Mouse (Mus musculus) heart, embryonic 13.5 days (tissue): Measurements from ENCODE around the gene Tubgcp2. TPM values are rescaled to one million over a fixed set of nuclear protein-coding genes. Genes with fewer than 3 reads are reported as not detected.

Source experiments
- ATAC-seq: fragments of 200-750 bp; cut with Nextera tagmentation; 2 replicates; pipeline ENCODE4 v1.8.0; 2017; ENCODE audit warnings: moderate TSS enrichment; ENCODE audit not compliant: insufficient number of reproducible peaks, low FRiP score, low TSS enrichment; ENCODE audit errors: extremely low read depth
- H3K27ac ChIP-seq: fragments of 300-500 bp; sonication (generic); replicated peaks from 2 replicates; pipeline ENCODE4 v1.5.1; 2015; ENCODE audit warnings: moderate library complexity, mild to moderate bottlenecking, inconsistent platforms
- H3K27me3 ChIP-seq: fragments of 300-500 bp; sonication (generic); replicated peaks from 2 replicates; pipeline ENCODE4 v1.6.1; 2015; ENCODE audit warnings: mild to moderate bottlenecking, inconsistent platforms
- H3K36me3 ChIP-seq: fragments of 300-500 bp; sonication (generic); 2 replicates; pipeline ENCODE4 v1.6.1; 2015; ENCODE audit warnings: mild to moderate bottlenecking, inconsistent platforms
- H3K4me1 ChIP-seq: fragments of 300-500 bp; sonication (generic); 2 replicates; pipeline ENCODE4 v1.6.1; 2015; ENCODE audit warnings: inconsistent platforms
- H3K4me2 ChIP-seq: fragments of 300-500 bp; sonication (generic); 2 replicates; pipeline ENCODE4 v1.6.1; 2015; ENCODE audit warnings: inconsistent platforms, mild to moderate bottlenecking, moderate library complexity
- H3K4me3 ChIP-seq: fragments of 300-500 bp; sonication (generic); 2 replicates; pipeline ENCODE4 v1.5.1; 2015; ENCODE audit warnings: moderate library complexity, mild to moderate bottlenecking, inconsistent platforms
- H3K9ac ChIP-seq: fragments of 300-500 bp; sonication (generic); 2 replicates; pipeline ENCODE4 v1.6.1; 2015; ENCODE audit warnings: inconsistent platforms, mild to moderate bottlenecking, moderate library complexity
- H3K9me3 ChIP-seq: fragments of 300-500 bp; sonication (generic); 2 replicates; pipeline ENCODE4 v1.6.1; 2016; ENCODE audit warnings: inconsistent platforms
- WGBS: fragments of 180-500 bp; shearing (Covaris S2); methylation state at CpG from one replicate; pipeline ENCODE4 v1.1.7; 2015; ENCODE audit warnings: mixed read lengths; 5-methylcytosine and 5-hydroxymethylcytosine counted together
- polyA plus RNA-seq: library from polyadenylated mRNA; unstranded; fragments of >200 nt; fragmentation: Nextera tagmentation; extraction: Ambion mirVana; gene quantifications from 2 replicates; pipeline ENCODE4 v1.2.1, GENCODE M21; 2015

The Tubgcp2 gene
- polyA plus RNA-seq, 1 experiment from 2014 or later = 37.0 TPM

DNA sequence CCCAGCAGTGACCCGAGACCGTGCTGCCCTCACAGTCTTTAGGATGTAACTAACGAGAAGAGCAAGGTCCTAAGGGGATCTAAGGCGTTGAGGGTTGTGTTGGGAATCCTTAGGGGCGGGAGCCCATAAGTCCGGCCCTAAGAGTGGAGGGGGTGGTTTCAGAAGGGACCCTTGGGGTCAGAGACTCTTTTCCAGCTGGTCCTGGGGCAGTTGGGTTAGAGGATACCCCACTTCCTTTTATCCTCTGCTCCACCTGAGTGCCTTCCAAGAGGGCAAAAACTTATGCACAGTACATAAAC lies 25.3 kb upstream of the Tubgcp2 start:
- no peak for ATAC-seq
- Histone ChIP-seq H3K27ac (no peak overlapping the region), H3K4me2 (peak overlapping the region; percentile 72), H3K9ac (no peak overlapping the region), H3K4me3 (peak overlapping the region; percentile 47), H3K4me1 (peaks cover 21% of the 10 kb centered on the region), H3K27me3 (peaks cover 100% of the 10 kb centered on the region), H3K36me3 (no peaks in the 10 kb centered on the region), H3K9me3 (no peaks in the 10 kb centered on the region)
- WGBS = 2% methylated on average over 6 of the region's 6 CpGs

DNA sequence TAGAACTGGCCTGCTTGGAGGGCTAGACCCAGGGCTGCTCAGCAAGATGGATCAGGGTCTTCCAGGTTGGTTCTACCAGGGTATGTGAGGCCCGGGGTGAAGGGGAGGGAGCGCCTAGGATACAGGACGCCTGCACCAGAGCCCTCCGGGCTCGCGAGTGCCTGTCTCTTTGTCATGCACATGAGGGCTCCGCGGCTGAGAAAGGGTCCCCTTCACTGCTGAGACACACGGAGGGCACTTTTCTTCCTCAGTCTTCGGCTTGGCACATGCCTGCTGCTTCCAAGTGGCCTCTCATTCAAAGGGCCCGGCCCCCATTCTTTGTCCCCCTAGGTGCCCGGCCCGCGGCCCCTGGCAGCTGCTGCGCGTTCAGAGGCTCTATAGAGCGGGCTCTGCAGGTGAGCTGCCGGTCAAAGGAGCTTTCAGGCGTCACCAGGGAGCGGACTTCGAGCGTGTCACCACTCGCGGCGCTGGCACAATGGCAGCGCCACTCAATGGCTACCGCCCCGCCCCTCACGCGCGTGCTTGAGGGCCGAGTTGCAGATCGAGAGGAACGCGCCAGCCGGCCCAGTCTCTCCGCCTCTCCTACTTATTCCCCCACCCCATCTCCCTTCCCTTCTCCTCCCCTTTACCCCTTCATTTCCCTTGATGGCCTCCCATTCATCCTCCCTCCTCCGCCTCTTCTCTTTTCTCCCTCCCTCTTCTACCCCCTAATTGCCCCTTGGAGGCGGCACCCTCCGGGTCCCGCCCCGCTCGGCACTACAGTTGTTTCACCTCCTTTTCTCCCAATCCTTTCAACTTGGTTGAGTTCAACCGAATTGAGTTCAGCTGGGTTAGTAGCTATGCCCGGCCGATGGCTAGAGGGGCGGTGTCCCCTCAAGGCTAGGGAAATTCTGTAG lies 24.7 kb upstream of the Tubgcp2 start:
- Histone ChIP-seq H3K9me3 (no peaks in the 10 kb centered on the region), H3K27me3 (peaks cover 100% of the 10 kb centered on the region), H3K27ac (no peak overlapping the region), H3K4me3 (peak overlapping the region; percentile 47), H3K9ac (peak overlapping the region; percentile 41; the same call in 1 of the 2 replicates), H3K36me3 (no peaks in the 10 kb centered on the region), H3K4me1 (peaks cover 21% of the 10 kb centered on the region), H3K4me2 (peak overlapping the region; percentile 72)
- no peak for ATAC-seq
- 1% methylated on average over 46 of the region's 47 CpGs for WGBS

DNA sequence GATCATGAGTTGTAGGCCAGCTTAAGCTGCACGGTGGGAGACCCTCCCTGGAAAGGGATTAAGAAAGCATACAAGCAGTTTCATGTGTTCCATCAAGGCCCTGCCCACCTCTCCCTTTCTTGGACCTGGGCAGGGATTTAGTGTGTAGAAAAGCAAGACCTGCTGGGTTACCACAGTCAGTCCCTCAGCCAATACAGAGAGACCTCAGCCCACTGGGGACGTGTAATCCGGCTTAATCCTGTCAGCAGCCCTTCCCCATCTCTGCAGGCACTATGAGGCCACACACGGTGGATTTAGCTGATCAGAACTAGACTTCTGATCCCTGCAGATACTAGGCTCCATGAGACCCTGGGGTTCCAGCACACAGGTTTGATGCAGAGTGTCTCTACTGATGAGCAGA lies 23.1 kb upstream of the Tubgcp2 start:
- H3K9me3 ChIP-seq = no peaks in the 10 kb centered on the region
- no peak overlapping the region for H3K27ac ChIP-seq
- ATAC-seq = no peak
- WGBS = 23% methylated on average over 4 of the region's 4 CpGs
- H3K36me3 ChIP-seq = no peaks in the 10 kb centered on the region
- H3K4me1 ChIP-seq = peaks cover 21% of the 10 kb centered on the region
- H3K4me2 ChIP-seq = no peak overlapping the region
- H3K9ac ChIP-seq = no peak overlapping the region
- peaks cover 100% of the 10 kb centered on the region for H3K27me3 ChIP-seq
- no peak overlapping the region for H3K4me3 ChIP-seq

DNA sequence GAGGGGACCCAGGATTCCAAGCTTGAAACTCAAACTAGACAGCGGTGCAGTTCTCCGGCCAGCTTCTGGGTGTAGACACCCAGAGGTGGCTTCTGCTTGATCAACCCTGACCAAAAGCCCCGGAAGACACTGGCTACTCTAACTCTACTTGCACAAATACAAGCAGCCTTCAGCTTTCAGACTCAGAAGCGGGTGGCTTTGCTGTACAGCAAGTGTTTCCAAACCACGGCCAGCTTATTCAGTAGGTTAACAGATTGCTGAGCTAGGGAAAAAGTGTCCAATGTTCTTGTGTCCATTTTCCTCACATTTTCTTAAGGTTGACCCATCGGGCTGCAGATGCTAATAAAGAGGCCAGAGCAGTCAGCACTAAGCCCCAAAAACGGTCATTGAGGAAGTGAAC lies 22.1 kb upstream of the Tubgcp2 start:
- H3K9ac ChIP-seq = peak overlapping the region; percentile 73
- no peaks in the 10 kb centered on the region for H3K9me3 ChIP-seq
- no peak overlapping the region for H3K27ac ChIP-seq
- peak overlapping the region; percentile 52 for H3K4me3 ChIP-seq
- 27% methylated on average over 7 of the region's 7 CpGs for WGBS
- H3K27me3 ChIP-seq = peaks cover 100% of the 10 kb centered on the region
- H3K4me1 ChIP-seq = peaks cover 21% of the 10 kb centered on the region
- no peaks in the 10 kb centered on the region for H3K36me3 ChIP-seq
- H3K4me2 ChIP-seq = peak overlapping the region; percentile 73
- no peak for ATAC-seq

DNA sequence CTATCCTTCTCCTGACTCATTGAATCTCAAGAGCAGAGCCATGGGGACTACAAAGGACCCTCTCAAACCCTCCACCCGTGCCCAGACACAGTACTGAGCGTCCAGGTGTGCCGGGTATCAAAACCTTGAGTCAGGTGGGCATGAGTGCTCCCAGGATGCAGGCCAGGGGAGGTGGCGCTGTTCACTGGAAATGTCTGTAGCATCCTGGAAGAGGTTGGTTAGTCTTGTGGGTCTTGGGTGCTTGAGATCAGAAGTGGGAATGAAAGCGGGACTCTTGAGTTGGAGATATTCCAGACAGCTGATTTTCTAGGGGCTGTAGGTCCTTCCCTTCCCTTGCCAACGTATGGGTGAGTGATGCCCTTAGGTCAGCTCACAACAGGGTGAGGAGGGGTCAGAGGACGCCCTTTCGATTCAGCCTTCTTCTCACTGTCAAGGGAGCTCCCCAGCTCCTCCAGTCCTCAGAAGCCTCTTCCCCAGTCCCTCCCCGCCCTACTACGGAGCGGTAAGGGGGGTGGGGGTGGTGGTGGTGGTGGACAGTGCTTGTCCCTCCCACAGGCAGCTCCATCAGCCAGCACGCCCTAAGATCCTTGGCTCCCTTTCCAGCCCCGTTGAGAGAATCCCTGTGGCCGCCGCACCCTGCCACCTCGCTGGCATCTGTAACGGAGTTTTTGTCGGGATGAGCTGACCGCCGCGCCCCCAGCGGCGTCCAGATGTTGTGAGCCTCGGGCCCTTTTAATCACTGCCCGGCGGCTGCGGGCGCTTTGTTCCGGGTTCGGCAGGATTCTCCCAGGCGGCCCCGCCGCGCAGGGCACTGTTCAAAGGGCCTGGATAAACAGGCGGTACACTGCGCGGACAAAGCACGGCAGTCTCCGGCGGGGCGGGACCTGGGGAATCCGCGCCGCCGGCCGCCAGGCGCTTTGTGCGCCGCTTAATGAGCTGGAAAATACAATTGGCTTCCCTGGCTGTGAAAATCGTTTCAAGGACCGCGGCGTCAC lies 21.2 kb upstream of the Tubgcp2 start:
- no peak for ATAC-seq
- WGBS = 2% methylated on average over 53 of the region's 53 CpGs

DNA sequence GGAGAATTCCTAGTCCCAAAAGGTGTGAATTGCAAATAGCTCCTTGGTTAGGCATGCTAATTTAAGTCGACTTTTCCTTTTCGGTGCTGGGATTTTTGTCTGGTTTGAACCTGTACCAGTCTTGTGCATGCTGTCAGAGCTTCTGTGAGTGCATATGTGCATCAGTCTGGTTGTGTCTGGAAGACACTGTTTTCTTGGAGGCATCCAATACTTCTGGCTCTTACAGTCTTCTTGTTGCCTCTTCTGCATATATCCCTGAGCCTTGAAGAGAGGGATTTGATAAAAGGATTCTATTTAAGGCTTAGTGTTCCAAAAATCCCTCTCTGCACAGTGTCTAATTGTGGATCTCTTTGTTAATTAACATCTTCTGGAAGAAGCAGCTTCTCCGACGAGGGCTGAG lies 17.7 kb upstream of the Tubgcp2 start:
- 66% methylated on average over 4 of the region's 4 CpGs for WGBS
- H3K27me3 ChIP-seq = peaks cover 100% of the 10 kb centered on the region
- no peak overlapping the region for H3K27ac ChIP-seq
- no peak overlapping the region for H3K4me3 ChIP-seq
- H3K4me2 ChIP-seq = no peak overlapping the region
- H3K36me3 ChIP-seq = no peaks in the 10 kb centered on the region
- no peak for ATAC-seq
- H3K9ac ChIP-seq = no peak overlapping the region
- no peaks in the 10 kb centered on the region for H3K9me3 ChIP-seq
- H3K4me1 ChIP-seq = peaks cover 16% of the 10 kb centered on the region

More for the DNA sequence above, 21.2 kb upstream of the Tubgcp2 start:
- Histone ChIP-seq H3K9ac (peak overlapping the region; percentile 73), H3K27me3 (peaks cover 100% of the 10 kb centered on the region), H3K4me3 (peak overlapping the region; percentile 52), H3K4me1 (peaks cover 21% of the 10 kb centered on the region), H3K36me3 (no peaks in the 10 kb centered on the region), H3K4me2 (peak overlapping the region; percentile 73), H3K9me3 (no peaks in the 10 kb centered on the region), H3K27ac (no peak overlapping the region)

DNA sequence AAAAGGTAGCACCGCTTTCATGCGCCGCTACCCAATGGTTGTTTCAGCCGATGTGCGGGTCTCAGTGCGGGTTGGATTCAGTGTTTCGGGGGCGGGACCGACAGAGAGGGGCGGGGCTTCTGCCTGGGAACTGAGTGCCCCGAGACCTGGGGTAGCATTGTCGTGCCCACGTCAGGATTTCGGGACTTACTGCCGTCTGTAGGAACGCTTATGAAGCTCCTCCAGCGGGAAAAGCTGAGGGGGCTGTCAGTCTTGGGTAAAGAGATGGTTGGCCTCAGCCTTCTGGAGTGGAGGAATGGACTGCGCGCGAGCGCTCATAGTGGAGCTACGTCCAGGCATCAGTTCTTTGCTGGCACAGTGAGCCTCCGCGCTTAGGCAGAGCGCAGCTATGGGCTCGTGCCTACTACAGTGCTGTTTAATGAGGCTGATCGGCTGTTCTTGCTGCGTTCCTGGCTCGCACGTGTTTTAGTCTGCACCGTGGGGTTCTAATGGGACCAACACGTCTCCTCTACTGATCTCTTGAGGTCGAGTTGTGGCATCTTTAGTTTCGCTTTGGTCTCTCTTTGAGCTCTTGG lies 12.7 kb upstream of the Tubgcp2 start:
- Histone ChIP-seq H3K36me3 (no peaks in the 10 kb centered on the region), H3K9ac (peak overlapping the region; percentile 63)
- ATAC-seq = no peak

DNA sequence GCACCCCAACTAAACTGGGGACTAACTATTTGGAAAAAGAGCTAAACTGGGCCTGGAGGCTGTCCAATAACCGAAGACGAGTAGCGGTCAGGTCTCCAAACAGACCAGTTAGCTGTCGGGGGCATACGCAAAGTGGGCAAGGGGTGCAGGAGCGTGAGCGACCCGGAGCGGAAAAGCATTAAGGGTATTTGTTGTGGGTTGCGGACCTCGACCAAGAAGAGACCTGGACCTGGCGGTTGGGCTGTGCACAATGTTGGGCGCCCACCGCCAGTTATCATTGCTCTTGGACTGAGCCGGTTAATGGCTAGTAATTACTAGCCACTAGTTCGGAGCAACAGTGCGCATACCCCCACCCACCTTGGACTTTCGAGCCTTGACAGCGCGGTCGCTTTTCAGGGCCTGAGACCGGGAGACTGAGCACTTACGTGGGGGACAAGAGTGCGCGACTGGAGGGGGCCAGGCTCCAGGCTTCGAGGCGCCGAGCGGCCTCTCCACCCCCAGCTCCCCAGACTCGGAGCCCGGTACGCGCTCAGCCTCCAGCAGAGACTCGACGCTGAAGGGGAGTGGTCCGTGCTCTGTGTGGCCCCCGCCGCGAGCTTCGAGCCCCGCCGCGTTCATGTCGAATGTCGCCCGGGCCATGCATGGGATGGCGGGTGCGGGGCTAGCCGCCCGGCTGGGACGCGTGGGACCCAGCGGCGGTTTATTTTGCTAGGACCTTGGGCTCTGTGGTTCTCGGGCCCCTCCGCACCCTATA lies 12.1 kb upstream of the Tubgcp2 start, which contains the start of gene Msx3:
TSS of gene Msx3 (minus strand) at position 729 of the 754 bp plus-strand sequence.
- H3K27me3 ChIP-seq = peaks cover 99% of the 10 kb centered on the region
- under 1% methylated on average over 56 of the region's 56 CpGs for WGBS
- H3K4me3 ChIP-seq = peak within 1 kb of the TSS; percentile 53
- no peaks in the 10 kb centered on the region for H3K36me3 ChIP-seq
- H3K4me2 ChIP-seq = peak within 1 kb of the TSS; percentile 84
- H3K4me1 ChIP-seq = peaks cover 23% of the 10 kb centered on the region
- ATAC-seq = no peak
- no peak within 1 kb of the TSS for H3K27ac ChIP-seq
- H3K9ac ChIP-seq = peak within 1 kb of the TSS; percentile 63
- H3K9me3 ChIP-seq = no peaks in the 10 kb centered on the region

More for the DNA sequence above, 12.7 kb upstream of the Tubgcp2 start:
- Histone ChIP-seq H3K4me3 (peak overlapping the region; percentile 53), H3K4me1 (peaks cover 23% of the 10 kb centered on the region), H3K27ac (no peak overlapping the region), H3K9me3 (no peaks in the 10 kb centered on the region), H3K27me3 (peaks cover 100% of the 10 kb centered on the region), H3K4me2 (peak overlapping the region; percentile 84)
- under 1% methylated on average over 34 of the region's 34 CpGs for WGBS

DNA sequence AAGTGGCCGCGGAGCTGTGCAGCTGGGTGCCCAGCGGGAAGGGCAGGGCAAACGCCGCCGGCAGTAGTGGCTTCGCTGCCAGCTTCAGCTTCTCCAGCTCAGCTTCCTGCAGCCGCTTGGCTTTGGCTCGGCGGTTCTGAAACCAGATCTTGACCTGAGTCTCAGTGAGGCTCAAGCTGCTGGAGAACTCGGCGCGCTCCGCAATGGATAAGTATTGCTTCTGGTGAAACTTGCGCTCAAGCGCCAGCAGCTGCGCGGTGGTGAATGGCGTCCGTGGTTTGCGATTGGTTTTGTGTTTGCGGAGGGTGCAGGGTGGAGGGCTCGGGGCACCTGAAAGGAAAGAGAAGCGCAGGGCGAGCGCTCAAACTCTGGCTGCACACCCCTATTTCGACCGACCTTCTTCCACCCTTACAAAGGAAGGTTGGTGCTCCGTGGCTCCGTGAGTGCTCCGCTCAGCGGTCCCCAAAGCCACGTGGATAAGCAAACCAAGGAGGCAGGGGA lies 11.4 kb upstream of the Tubgcp2 start:
- peak overlapping the region; percentile 84 for H3K4me2 ChIP-seq

DNA sequence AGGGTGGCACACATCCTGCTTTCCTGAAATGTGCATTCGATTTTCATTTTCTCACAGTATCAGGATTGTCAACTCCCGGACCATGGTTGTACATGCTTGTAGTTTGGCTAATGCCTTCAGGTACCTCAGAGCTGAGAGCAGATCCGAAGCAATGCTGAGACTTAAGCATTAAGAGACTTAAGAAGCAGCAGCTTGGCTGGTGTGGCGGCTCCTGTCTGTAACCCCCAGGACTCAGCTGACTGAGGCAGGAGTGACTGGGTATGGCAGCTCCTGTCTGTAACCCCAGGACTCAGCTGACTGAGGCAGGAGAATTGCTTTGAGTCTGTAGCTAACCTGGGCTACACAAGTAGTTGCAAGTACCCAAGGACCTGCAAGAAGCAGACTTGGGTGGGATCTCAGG lies 9.1 kb upstream of the Tubgcp2 start:
- WGBS = 66% methylated on average over 4 of the region's 4 CpGs

More for the DNA sequence above, 11.4 kb upstream of the Tubgcp2 start:
- ATAC-seq = no peak
- no peak overlapping the region for H3K27ac ChIP-seq
- WGBS = under 1% methylated on average over 33 of the region's 33 CpGs
- H3K9me3 ChIP-seq = no peaks in the 10 kb centered on the region
- peaks cover 23% of the 10 kb centered on the region for H3K4me1 ChIP-seq
- peak overlapping the region; percentile 53 for H3K4me3 ChIP-seq
- no peaks in the 10 kb centered on the region for H3K36me3 ChIP-seq
- peaks cover 97% of the 10 kb centered on the region for H3K27me3 ChIP-seq
- 0 out of 2 replicates have a peak overlapping the region, but pooled peaks have one; percentile 26 for H3K9ac ChIP-seq

More for the DNA sequence above, 9.1 kb upstream of the Tubgcp2 start:
- peaks cover 8% of the 10 kb centered on the region for H3K36me3 ChIP-seq
- no peak overlapping the region for H3K4me3 ChIP-seq
- H3K9me3 ChIP-seq = no peaks in the 10 kb centered on the region
- no peak overlapping the region for H3K27ac ChIP-seq
- peaks cover 74% of the 10 kb centered on the region for H3K27me3 ChIP-seq
- no peak overlapping the region for H3K9ac ChIP-seq
- H3K4me1 ChIP-seq = peaks cover 23% of the 10 kb centered on the region
- no peak for ATAC-seq
- no peak overlapping the region for H3K4me2 ChIP-seq
